Mouse (Mus musculus): ENCODE results near the gene Prkacb. TPM values are rescaled to one million over a fixed set of nuclear protein-coding genes. Genes with fewer than 3 reads are reported as not detected.

Prkacb gene
- polyA plus RNA-seq, 1 experiment, result 41.7 TPM

- no peaks in the 10 kb centered on the region for H3K4me1 ChIP-seq (ENCODE audit: control insufficient read depth, insufficient read depth, low read length)
- H3K27me3 ChIP-seq (ENCODE audit: control insufficient read depth, insufficient read depth, low read length, poor library complexity, severe bottlenecking), result no peaks in the 10 kb centered on the region
- TF ChIP-seq POLR2A (IDR thresholded peaks at IDR 0.05; ENCODE audit: insufficient read depth, low read length) (no peak), EP300 (IDR thresholded peaks at IDR 0.05; ENCODE audit: insufficient read depth, low read depth, low read length) (no peak), CTCF (IDR thresholded peaks at IDR 0.05; ENCODE audit: low read depth, low read length) (no peak)
- H3K9ac ChIP-seq (ENCODE audit: low read depth, poor library complexity, severe bottlenecking), result no peak overlapping the region
- no peak overlapping the region for H3K4me3 ChIP-seq (ENCODE audit: low read depth, low read length)
- H3K27ac ChIP-seq (ENCODE audit: insufficient read depth, low read length), result no peak overlapping the region
- no peaks in the 10 kb centered on the region for H3K9me3 ChIP-seq (replicated peaks; ENCODE audit: control insufficient read depth, insufficient read depth, low read length, poor library complexity, severe bottlenecking)
- no peaks in the 10 kb centered on the region for H3K36me3 ChIP-seq (ENCODE audit: control insufficient read depth, insufficient read depth, low read length, poor library complexity, severe bottlenecking)
Measured at GRCm38 (mm10) chr3:146711559-146711958, 101.2 kb downstream of the Prkacb start.

- no peak overlapping the region for H3K27ac ChIP-seq (ENCODE audit: insufficient read depth, low read length)
- no peaks in the 10 kb centered on the region for H3K27me3 ChIP-seq (ENCODE audit: control insufficient read depth, insufficient read depth, low read length, poor library complexity, severe bottlenecking)
- no peaks in the 10 kb centered on the region for H3K36me3 ChIP-seq (ENCODE audit: control insufficient read depth, insufficient read depth, low read length, poor library complexity, severe bottlenecking)
- no peak overlapping the region for H3K4me3 ChIP-seq (ENCODE audit: low read depth, low read length)
- TF ChIP-seq EP300 (IDR thresholded peaks at IDR 0.05; ENCODE audit: insufficient read depth, low read depth, low read length), result no peak
- no peak for TF ChIP-seq CTCF (IDR thresholded peaks at IDR 0.05; ENCODE audit: low read depth, low read length)
- no peak for TF ChIP-seq POLR2A (IDR thresholded peaks at IDR 0.05; ENCODE audit: insufficient read depth, low read length)
- H3K9me3 ChIP-seq (replicated peaks; ENCODE audit: control insufficient read depth, insufficient read depth, low read length, poor library complexity, severe bottlenecking), result no peaks in the 10 kb centered on the region
- no peaks in the 10 kb centered on the region for H3K4me1 ChIP-seq (ENCODE audit: control insufficient read depth, insufficient read depth, low read length)
- no peak overlapping the region for H3K9ac ChIP-seq (ENCODE audit: low read depth, poor library complexity, severe bottlenecking)
Measured at GRCm38 (mm10) chr3:146711084-146711483, 101.7 kb downstream of the Prkacb start.

- TF ChIP-seq CTCF (IDR thresholded peaks at IDR 0.05; ENCODE audit: low read depth, low read length) (no peak), EP300 (IDR thresholded peaks at IDR 0.05; ENCODE audit: insufficient read depth, low read depth, low read length) (no peak), POLR2A (IDR thresholded peaks at IDR 0.05; ENCODE audit: insufficient read depth, low read length) (no peak)
- no peaks in the 10 kb centered on the region for H3K36me3 ChIP-seq (ENCODE audit: control insufficient read depth, insufficient read depth, low read length, poor library complexity, severe bottlenecking)
- H3K9ac ChIP-seq (ENCODE audit: low read depth, poor library complexity, severe bottlenecking), result no peak overlapping the region
Measured at GRCm38 (mm10) chr3:146709086-146709485, 103.7 kb downstream of the Prkacb start.

GRCm38 (mm10) chr3:146708381-146708780 lies 104.4 kb downstream of the Prkacb start:
- no peaks in the 10 kb centered on the region for H3K4me1 ChIP-seq (ENCODE audit: control insufficient read depth, insufficient read depth, low read length)
- no peaks in the 10 kb centered on the region for H3K27me3 ChIP-seq (ENCODE audit: control insufficient read depth, insufficient read depth, low read length, poor library complexity, severe bottlenecking)
- H3K9ac ChIP-seq (ENCODE audit: low read depth, poor library complexity, severe bottlenecking), result no peak overlapping the region
- TF ChIP-seq CTCF (IDR thresholded peaks at IDR 0.05; ENCODE audit: low read depth, low read length) (no peak), POLR2A (IDR thresholded peaks at IDR 0.05; ENCODE audit: insufficient read depth, low read length) (no peak), EP300 (IDR thresholded peaks at IDR 0.05; ENCODE audit: insufficient read depth, low read depth, low read length) (no peak)
- H3K4me3 ChIP-seq (ENCODE audit: low read depth, low read length), result no peak overlapping the region
- H3K27ac ChIP-seq (ENCODE audit: insufficient read depth, low read length), result no peak overlapping the region
- H3K9me3 ChIP-seq (replicated peaks; ENCODE audit: control insufficient read depth, insufficient read depth, low read length, poor library complexity, severe bottlenecking), result no peaks in the 10 kb centered on the region
- H3K36me3 ChIP-seq (ENCODE audit: control insufficient read depth, insufficient read depth, low read length, poor library complexity, severe bottlenecking), result no peaks in the 10 kb centered on the region

More at GRCm38 (mm10) chr3:146709086-146709485, 103.7 kb downstream of the Prkacb start:
- Histone ChIP-seq H3K9me3 (replicated peaks; ENCODE audit: control insufficient read depth, insufficient read depth, low read length, poor library complexity, severe bottlenecking) (no peaks in the 10 kb centered on the region), H3K4me3 (ENCODE audit: low read depth, low read length) (no peak overlapping the region), H3K27ac (ENCODE audit: insufficient read depth, low read length) (no peak overlapping the region), H3K4me1 (ENCODE audit: control insufficient read depth, insufficient read depth, low read length) (no peaks in the 10 kb centered on the region), H3K27me3 (ENCODE audit: control insufficient read depth, insufficient read depth, low read length, poor library complexity, severe bottlenecking) (no peaks in the 10 kb centered on the region)

GRCm38 (mm10) chr3:146704099-146704498 lies 108.7 kb downstream of the Prkacb start:
- H3K27me3 ChIP-seq (ENCODE audit: control insufficient read depth, insufficient read depth, low read length, poor library complexity, severe bottlenecking), result no peaks in the 10 kb centered on the region
- no peaks in the 10 kb centered on the region for H3K9me3 ChIP-seq (replicated peaks; ENCODE audit: control insufficient read depth, insufficient read depth, low read length, poor library complexity, severe bottlenecking)
- H3K4me1 ChIP-seq (ENCODE audit: control insufficient read depth, insufficient read depth, low read length), result no peaks in the 10 kb centered on the region
- H3K36me3 ChIP-seq (ENCODE audit: control insufficient read depth, insufficient read depth, low read length, poor library complexity, severe bottlenecking), result no peaks in the 10 kb centered on the region
- no peak overlapping the region for H3K9ac ChIP-seq (ENCODE audit: low read depth, poor library complexity, severe bottlenecking)
- TF ChIP-seq EP300 (IDR thresholded peaks at IDR 0.05; ENCODE audit: insufficient read depth, low read depth, low read length), result no peak
- no peak for TF ChIP-seq POLR2A (IDR thresholded peaks at IDR 0.05; ENCODE audit: insufficient read depth, low read length)
- no peak for TF ChIP-seq CTCF (IDR thresholded peaks at IDR 0.05; ENCODE audit: low read depth, low read length)
- no peak overlapping the region for H3K4me3 ChIP-seq (ENCODE audit: low read depth, low read length)
- H3K27ac ChIP-seq (ENCODE audit: insufficient read depth, low read length), result no peak overlapping the region

- TF ChIP-seq EP300 (IDR thresholded peaks at IDR 0.05; ENCODE audit: insufficient read depth, low read depth, low read length), result no peak
- no peak for TF ChIP-seq CTCF (IDR thresholded peaks at IDR 0.05; ENCODE audit: low read depth, low read length)
- TF ChIP-seq POLR2A (IDR thresholded peaks at IDR 0.05; ENCODE audit: insufficient read depth, low read length), result no peak
Measured at GRCm38 (mm10) chr3:146700051-146700450, 112.7 kb downstream of the Prkacb start.

More at GRCm38 (mm10) chr3:146700051-146700450, 112.7 kb downstream of the Prkacb start:
- H3K27ac ChIP-seq (ENCODE audit: insufficient read depth, low read length), result no peak overlapping the region
- H3K27me3 ChIP-seq (ENCODE audit: control insufficient read depth, insufficient read depth, low read length, poor library complexity, severe bottlenecking), result no peaks in the 10 kb centered on the region
- H3K36me3 ChIP-seq (ENCODE audit: control insufficient read depth, insufficient read depth, low read length, poor library complexity, severe bottlenecking), result no peaks in the 10 kb centered on the region
- no peak overlapping the region for H3K9ac ChIP-seq (ENCODE audit: low read depth, poor library complexity, severe bottlenecking)
- H3K4me3 ChIP-seq (ENCODE audit: low read depth, low read length), result no peak overlapping the region
- no peaks in the 10 kb centered on the region for H3K4me1 ChIP-seq (ENCODE audit: control insufficient read depth, insufficient read depth, low read length)
- no peaks in the 10 kb centered on the region for H3K9me3 ChIP-seq (replicated peaks; ENCODE audit: control insufficient read depth, insufficient read depth, low read length, poor library complexity, severe bottlenecking)
